Mouse (Mus musculus): Measurements from ENCODE around the gene Smg6.

- no peak for TF ChIP-seq ZNF384 (IDR thresholded peaks at IDR 0.05; ENCODE audit: low read depth, low read length)
- TF ChIP-seq HCFC1 (IDR thresholded peaks at IDR 0.05; ENCODE audit: borderline replicate concordance, insufficient read depth, low read length): no peak
Measured at GRCm38 (mm10) chr11:75053020-75053419, 127.4 kb downstream of the Smg6 start.
